Comparison of ENCODE assay signal across 9 mouse cellular contexts in genomic region chr15:7226225-7226624, GRCm38 (mm10).
DNase-seq lines count a peak whose midpoint lies in the region; ATAC-seq and TF ChIP-seq lines count a peak whose summit lies in the region.
"Had no signal": no experiment of that assay in that cellular context is flagged by ENCODE, and none has a peak within 500 bp of the region (broad histone marks: within the 10 kb centered on the region; RNA-seq: fewer than 3 reads in every experiment).

No protein-coding gene starts in this region.

- H3K36me3 ChIP-seq in G1E (replicated peaks): no peaks in the 10 kb centered on the region
- no peaks in the 10 kb centered on the region for H3K36me3 ChIP-seq in hindbrain, embryonic 10.5 days
- H3K36me3 ChIP-seq: liver, embryonic 15.5 days had no signal

- no peak overlapping the region for H3K27ac ChIP-seq in hindbrain, embryonic 10.5 days
- H3K27ac ChIP-seq: liver, embryonic 15.5 days had no signal

- WGBS in hindbrain, embryonic 10.5 days: 7% methylated on average over 5 of the region's 5 CpGs

- peaks cover 48% of the 10 kb centered on the region for H3K27me3 ChIP-seq in G1E (ENCODE audit: insufficient read depth, low read length)
- H3K27me3 ChIP-seq in hindbrain, embryonic 10.5 days (ENCODE audit: insufficient read depth, poor library complexity, severe bottlenecking): no peaks in the 10 kb centered on the region

- H3K9me3 ChIP-seq in G1E (replicated peaks): no peaks in the 10 kb centered on the region
- H3K9me3 ChIP-seq in hindbrain, embryonic 10.5 days: no peaks in the 10 kb centered on the region
- H3K9me3 ChIP-seq: liver, embryonic 15.5 days had no signal

- no peak overlapping the region for H3K4me3 ChIP-seq in G1E (ENCODE audit: low read depth, low read length)
- H3K4me3 ChIP-seq in hindbrain, embryonic 10.5 days: no peak overlapping the region
- H3K4me3 ChIP-seq: liver, embryonic 15.5 days had no signal

- TF ChIP-seq CTCF in G1E (IDR thresholded peaks at IDR 0.05; ENCODE audit: low read depth, low read length): peak; percentile 75

- 0 out of 2 replicates have a peak, but pooled peaks have one; percentile 54 for ATAC-seq in G1E (ENCODE audit: extremely low read depth, insufficient number of reproducible peaks, low FRiP score, poor library complexity, severe bottlenecking)
- peak; percentile 99 for ATAC-seq in frontal cortex, adult (ENCODE audit: low TSS enrichment)

- no peaks in the 10 kb centered on the region for H3K4me1 ChIP-seq in G1E (ENCODE audit: insufficient read depth, low read depth, low read length)
- H3K4me1 ChIP-seq in hindbrain, embryonic 10.5 days (replicated peaks): peaks cover 24% of the 10 kb centered on the region
- H3K4me1 ChIP-seq: liver, embryonic 15.5 days had no signal

- DNase-seq in G1E (ENCODE audit: low spot score): peak; percentile 38
- peak; percentile 69 to 72 for DNase-seq in cerebellum, adult 18-20 months
- DNase-seq in hindbrain, embryonic 10.5 days (ENCODE audit: low spot score): peak; percentile 85
- peak; percentile 63 for DNase-seq in layer of hippocampus, adult 9-10 months (ENCODE audit: low spot score)
- DNase-seq in lung, postnatal 10 days: peak; percentile 88
- peak; percentile 69 for DNase-seq in ovary, postnatal 36 days (ENCODE audit: low spot score)
- DNase-seq in thymus, postnatal 10 days (ENCODE audit: low spot score in 2 of 2): peak; percentile 8 to 61

Comparison
In these comparisons a context has a peak if more than half of its experiments do, and no peak if none do; other contexts are left out.
1. DNase-seq: peak in every context shown above with its lines; median percentile 88 in lung, postnatal 10 days; 85 in hindbrain, embryonic 10.5 days; 70 in cerebellum, adult 18-20 months; 69 in ovary, postnatal 36 days; 63 in layer of hippocampus, adult 9-10 months; 38 in G1E; 34 in thymus, postnatal 10 days.